Mouse (Mus musculus): ENCODE results near the gene Serpina3a. TPM values are rescaled to one million over a fixed set of nuclear protein-coding genes. Genes with fewer than 3 reads are reported as not detected.
"Not testable (repeated sequence)": the region's sequence is repeated elsewhere in the genome, so short reads cannot be mapped to it uniquely, and the experiment has no call there.

Gene Serpina3a
- polyA plus RNA-seq (2014; fragmentation: Nextera tagmentation; extraction: Ambion mirVana) = not detected in 2 replicates

- H3K4me3 ChIP-seq (ENCODE audit: low read depth, low read length); H3K9me3 ChIP-seq (ENCODE audit: control insufficient read depth, low read length); H3K4me1 ChIP-seq (replicated peaks; ENCODE audit: control insufficient read depth, insufficient read depth, low read length); H3K27me3 ChIP-seq (replicated peaks; ENCODE audit: control insufficient read depth, insufficient read depth, low read length); H3K4me2 ChIP-seq (ENCODE audit: low read length); H3K36me3 ChIP-seq (ENCODE audit: control insufficient read depth, insufficient read depth, low read length); H3K27ac ChIP-seq (ENCODE audit: low read depth); H3K9ac ChIP-seq (ENCODE audit: low read length); DNase-seq (ENCODE audit: low spot score); ATAC-seq (replicated peaks; ENCODE audit: low FRiP score, low TSS enrichment, low read depth): not testable (repeated sequence)
- 89% methylated on average over 9 of the region's 11 CpGs for WGBS
These were observed at the start of gene Serpina3a for GRCm38 (mm10) chr12:104112333-104112732. TSS of gene Serpina3a (plus strand) at chr12:104112724.

DNA sequence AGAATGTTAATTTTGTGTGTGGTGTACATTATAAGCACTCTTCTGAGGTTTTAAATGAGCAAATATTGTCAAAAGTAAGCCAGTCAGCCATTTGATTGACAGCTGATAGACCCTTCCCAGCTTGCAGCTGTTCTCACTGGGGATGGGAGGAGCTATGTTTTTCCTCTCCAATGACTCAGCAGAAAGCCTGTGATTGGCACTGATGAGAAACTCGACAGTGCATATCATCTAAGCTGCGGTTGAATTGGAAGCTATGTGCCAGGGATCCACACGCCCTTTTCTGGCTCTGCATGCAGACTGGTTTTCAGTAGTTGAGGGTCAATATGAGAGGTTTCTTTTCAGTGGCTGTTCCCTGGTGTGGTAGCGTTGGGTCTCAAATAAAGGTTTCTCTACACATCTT, 48.0 kb upstream of the Serpina3a start:
- no peak overlapping the region for H3K4me3 ChIP-seq (ENCODE audit: low read depth, low read length)
- WGBS = 69% methylated on average over 4 of the region's 4 CpGs
- H3K36me3 ChIP-seq (ENCODE audit: control insufficient read depth, insufficient read depth, low read length) = no peaks in the 10 kb centered on the region

GRCm38 (mm10) chr12:104064996-104065395, 47.5 kb upstream of the Serpina3a start:
- Histone ChIP-seq H3K27ac (ENCODE audit: low read depth) (no peak overlapping the region), H3K4me3 (ENCODE audit: low read depth, low read length) (no peak overlapping the region), H3K36me3 (ENCODE audit: control insufficient read depth, insufficient read depth, low read length) (no peaks in the 10 kb centered on the region), H3K4me1 (replicated peaks; ENCODE audit: control insufficient read depth, insufficient read depth, low read length) (no peaks in the 10 kb centered on the region), H3K27me3 (replicated peaks; ENCODE audit: control insufficient read depth, insufficient read depth, low read length) (no peaks in the 10 kb centered on the region), H3K4me2 (ENCODE audit: low read length) (no peak overlapping the region), H3K9ac (ENCODE audit: low read length) (no peak overlapping the region), H3K9me3 (ENCODE audit: control insufficient read depth, low read length) (no peaks in the 10 kb centered on the region)
- ATAC-seq (replicated peaks; ENCODE audit: low FRiP score, low TSS enrichment, low read depth) = no peak
- DNase-seq (ENCODE audit: low spot score) = no peak
- WGBS = 77% methylated on average over 4 of the region's 4 CpGs

More for the DNA sequence above, 48.0 kb upstream of the Serpina3a start:
- H3K9ac ChIP-seq (ENCODE audit: low read length) = no peak overlapping the region
- H3K27ac ChIP-seq (ENCODE audit: low read depth) = no peak overlapping the region
- H3K4me2 ChIP-seq (ENCODE audit: low read length) = no peak overlapping the region
- DNase-seq (ENCODE audit: low spot score) = no peak
- H3K4me1 ChIP-seq (replicated peaks; ENCODE audit: control insufficient read depth, insufficient read depth, low read length) = no peaks in the 10 kb centered on the region
- H3K27me3 ChIP-seq (replicated peaks; ENCODE audit: control insufficient read depth, insufficient read depth, low read length) = no peaks in the 10 kb centered on the region
- no peak for ATAC-seq (replicated peaks; ENCODE audit: low FRiP score, low TSS enrichment, low read depth)
- no peaks in the 10 kb centered on the region for H3K9me3 ChIP-seq (ENCODE audit: control insufficient read depth, low read length)

DNA sequence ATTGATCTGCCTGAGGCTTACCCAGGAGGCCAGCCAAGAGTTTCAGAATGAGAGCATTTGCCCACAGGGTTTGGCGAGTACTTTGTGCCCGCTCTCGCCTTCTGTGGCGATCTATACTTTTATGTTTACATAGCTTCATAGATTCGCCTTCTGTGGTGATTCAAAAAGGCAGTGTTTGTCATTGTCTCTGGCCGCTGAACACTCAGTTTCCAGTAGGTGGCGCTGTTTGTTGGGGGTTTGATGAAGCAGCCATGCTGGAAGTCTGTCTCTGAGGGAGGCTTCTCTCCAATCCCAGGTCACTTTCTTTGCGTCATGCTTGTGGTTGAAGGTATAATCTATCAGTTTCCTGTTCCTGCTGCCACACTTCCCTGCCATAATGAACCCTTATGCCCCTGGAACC, 46.3 kb upstream of the Serpina3a start:
- Histone ChIP-seq H3K4me1 (replicated peaks; ENCODE audit: control insufficient read depth, insufficient read depth, low read length) (no peaks in the 10 kb centered on the region), H3K4me2 (ENCODE audit: low read length) (no peak overlapping the region), H3K4me3 (ENCODE audit: low read depth, low read length) (no peak overlapping the region), H3K27me3 (replicated peaks; ENCODE audit: control insufficient read depth, insufficient read depth, low read length) (no peaks in the 10 kb centered on the region), H3K27ac (ENCODE audit: low read depth) (no peak overlapping the region), H3K36me3 (ENCODE audit: control insufficient read depth, insufficient read depth, low read length) (no peaks in the 10 kb centered on the region), H3K9ac (ENCODE audit: low read length) (no peak overlapping the region), H3K9me3 (ENCODE audit: control insufficient read depth, low read length) (no peaks in the 10 kb centered on the region)
- ATAC-seq (replicated peaks; ENCODE audit: low FRiP score, low TSS enrichment, low read depth) (no peak), DNase-seq (ENCODE audit: low spot score) (peak; percentile 80)
- 20% methylated on average over 8 of the region's 8 CpGs for WGBS

GRCm38 (mm10) chr12:104067549-104067948, 45.0 kb upstream of the Serpina3a start:
- peak overlapping the region; percentile 18; the same call in 1 of the 2 replicates for H3K4me3 ChIP-seq (ENCODE audit: low read depth, low read length)
- DNase-seq (ENCODE audit: low spot score) = no peak
- H3K9ac ChIP-seq (ENCODE audit: low read length) = 0 out of 2 replicates have a peak overlapping the region, but pooled peaks have one; percentile 8

DNA sequence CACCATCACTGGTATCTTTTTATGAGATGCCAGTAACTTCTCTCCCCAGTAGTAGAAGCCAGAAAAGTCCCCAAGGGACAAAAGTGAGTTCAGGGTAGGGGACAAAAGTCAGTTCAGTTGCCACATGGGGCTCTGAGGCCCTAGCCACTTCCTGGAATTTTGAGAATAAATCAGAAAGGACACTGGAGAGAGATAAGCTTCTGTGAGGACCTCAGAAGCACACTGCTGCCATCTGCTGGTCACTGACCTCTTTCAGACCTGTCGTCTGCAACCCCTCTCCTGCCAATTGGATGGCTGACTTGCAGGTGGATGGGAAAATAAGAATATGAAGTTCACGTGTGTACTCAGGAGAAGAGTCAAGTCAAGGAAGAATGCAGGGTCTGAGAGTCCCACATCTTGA, 42.9 kb upstream of the Serpina3a start:
- WGBS = 13% methylated on average over 2 of the region's 2 CpGs

More at GRCm38 (mm10) chr12:104067549-104067948, 45.0 kb upstream of the Serpina3a start:
- Histone ChIP-seq H3K27ac (ENCODE audit: low read depth) (no peak overlapping the region; the same call in 1 of the 2 replicates), H3K27me3 (replicated peaks; ENCODE audit: control insufficient read depth, insufficient read depth, low read length) (no peaks in the 10 kb centered on the region), H3K36me3 (ENCODE audit: control insufficient read depth, insufficient read depth, low read length) (no peaks in the 10 kb centered on the region), H3K9me3 (ENCODE audit: control insufficient read depth, low read length) (no peaks in the 10 kb centered on the region), H3K4me2 (ENCODE audit: low read length) (peak overlapping the region; percentile 40), H3K4me1 (replicated peaks; ENCODE audit: control insufficient read depth, insufficient read depth, low read length) (no peaks in the 10 kb centered on the region)
- WGBS = 34% methylated on average over 4 of the region's 4 CpGs
- 0 out of 2 replicates have a peak, but pooled peaks have one; percentile 37 for ATAC-seq (replicated peaks; ENCODE audit: low FRiP score, low TSS enrichment, low read depth)

GRCm38 (mm10) chr12:104071708-104072107, 40.8 kb upstream of the Serpina3a start:
- ATAC-seq (replicated peaks; ENCODE audit: low FRiP score, low TSS enrichment, low read depth) (no peak), DNase-seq (ENCODE audit: low spot score) (no peak)
- no peaks in the 10 kb centered on the region for H3K4me1 ChIP-seq (replicated peaks; ENCODE audit: control insufficient read depth, insufficient read depth, low read length)
- H3K9me3 ChIP-seq (ENCODE audit: control insufficient read depth, low read length) = no peaks in the 10 kb centered on the region
- WGBS = 12% methylated on average over 1 of the region's 1 CpGs
- H3K4me3 ChIP-seq (ENCODE audit: low read depth, low read length) = no peak overlapping the region
- no peak overlapping the region for H3K9ac ChIP-seq (ENCODE audit: low read length)
- H3K4me2 ChIP-seq (ENCODE audit: low read length) = no peak overlapping the region
- no peaks in the 10 kb centered on the region for H3K27me3 ChIP-seq (replicated peaks; ENCODE audit: control insufficient read depth, insufficient read depth, low read length)
- no peak overlapping the region for H3K27ac ChIP-seq (ENCODE audit: low read depth)
- H3K36me3 ChIP-seq (ENCODE audit: control insufficient read depth, insufficient read depth, low read length) = no peaks in the 10 kb centered on the region

More for the DNA sequence above, 42.9 kb upstream of the Serpina3a start:
- Histone ChIP-seq H3K4me3 (ENCODE audit: low read depth, low read length) (no peak overlapping the region), H3K9me3 (ENCODE audit: control insufficient read depth, low read length) (no peaks in the 10 kb centered on the region), H3K36me3 (ENCODE audit: control insufficient read depth, insufficient read depth, low read length) (no peaks in the 10 kb centered on the region), H3K27ac (ENCODE audit: low read depth) (no peak overlapping the region), H3K27me3 (replicated peaks; ENCODE audit: control insufficient read depth, insufficient read depth, low read length) (no peaks in the 10 kb centered on the region), H3K9ac (ENCODE audit: low read length) (no peak overlapping the region), H3K4me1 (replicated peaks; ENCODE audit: control insufficient read depth, insufficient read depth, low read length) (no peaks in the 10 kb centered on the region), H3K4me2 (ENCODE audit: low read length) (no peak overlapping the region)
- DNase-seq (ENCODE audit: low spot score) (peak; percentile 92), ATAC-seq (replicated peaks; ENCODE audit: low FRiP score, low TSS enrichment, low read depth) (0 out of 2 replicates have a peak, but pooled peaks have one; percentile 50)

DNA sequence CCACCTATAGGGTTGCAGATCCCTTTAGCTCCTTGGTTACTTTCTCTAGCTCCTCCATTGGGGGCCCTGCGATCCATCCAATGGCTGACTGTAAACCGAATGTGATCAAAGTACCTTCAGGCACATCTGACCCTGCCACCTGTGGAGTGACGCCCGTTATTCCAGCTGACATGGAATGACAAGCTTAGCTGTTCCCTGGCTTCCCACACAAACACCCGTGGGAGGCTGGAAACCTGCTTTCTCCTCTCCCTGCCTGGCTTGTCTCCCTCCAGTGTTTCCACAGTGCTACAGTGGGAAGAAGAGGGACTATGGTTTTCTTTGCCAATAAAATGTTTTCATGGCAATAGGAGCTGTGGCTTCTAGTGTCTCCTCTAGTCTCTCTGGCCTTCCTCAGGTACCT, 40.2 kb upstream of the Serpina3a start:
- Histone ChIP-seq H3K27ac (ENCODE audit: low read depth) (no peak overlapping the region), H3K9ac (ENCODE audit: low read length) (no peak overlapping the region), H3K36me3 (ENCODE audit: control insufficient read depth, insufficient read depth, low read length) (no peaks in the 10 kb centered on the region), H3K27me3 (replicated peaks; ENCODE audit: control insufficient read depth, insufficient read depth, low read length) (no peaks in the 10 kb centered on the region), H3K4me2 (ENCODE audit: low read length) (no peak overlapping the region), H3K4me1 (replicated peaks; ENCODE audit: control insufficient read depth, insufficient read depth, low read length) (no peaks in the 10 kb centered on the region), H3K4me3 (ENCODE audit: low read depth, low read length) (no peak overlapping the region), H3K9me3 (ENCODE audit: control insufficient read depth, low read length) (no peaks in the 10 kb centered on the region)
- WGBS = 70% methylated on average over 5 of the region's 5 CpGs
- ATAC-seq (replicated peaks; ENCODE audit: low FRiP score, low TSS enrichment, low read depth) (no peak), DNase-seq (ENCODE audit: low spot score) (no peak)

DNA sequence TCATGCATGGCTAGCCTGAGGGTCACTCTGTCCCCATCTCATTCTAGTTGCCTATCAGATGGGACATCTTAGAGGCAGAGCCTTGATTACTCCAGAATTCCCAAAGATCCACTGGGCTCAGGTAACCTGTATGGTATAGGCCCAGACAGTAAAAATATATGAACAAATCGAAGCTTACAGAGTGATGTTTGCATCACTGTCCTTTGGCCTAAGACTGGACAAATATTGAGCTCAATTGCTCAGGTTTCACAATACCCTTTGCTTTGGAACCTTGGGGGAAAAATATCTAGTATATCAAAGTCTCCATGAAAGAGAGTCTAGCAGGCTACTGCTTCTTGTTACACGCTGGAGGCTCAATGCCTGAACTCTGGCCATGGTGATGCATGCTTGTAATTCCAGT, 22.4 kb upstream of the Serpina3a start:
- H3K27me3 ChIP-seq (replicated peaks; ENCODE audit: control insufficient read depth, insufficient read depth, low read length) = no peaks in the 10 kb centered on the region
- no peak for ATAC-seq (replicated peaks; ENCODE audit: low FRiP score, low TSS enrichment, low read depth)
- 78% methylated on average over 2 of the region's 2 CpGs for WGBS

More for the DNA sequence above, 22.4 kb upstream of the Serpina3a start:
- Histone ChIP-seq H3K27ac (ENCODE audit: low read depth) (no peak overlapping the region), H3K9me3 (ENCODE audit: control insufficient read depth, low read length) (no peaks in the 10 kb centered on the region), H3K9ac (ENCODE audit: low read length) (no peak overlapping the region), H3K4me3 (ENCODE audit: low read depth, low read length) (no peak overlapping the region), H3K4me2 (ENCODE audit: low read length) (no peak overlapping the region), H3K4me1 (replicated peaks; ENCODE audit: control insufficient read depth, insufficient read depth, low read length) (no peaks in the 10 kb centered on the region), H3K36me3 (ENCODE audit: control insufficient read depth, insufficient read depth, low read length) (no peaks in the 10 kb centered on the region)
- DNase-seq (ENCODE audit: low spot score) = no peak

All from intestine, embryonic 14.5 days (tissue).